Mouse (Mus musculus) adrenal gland, adult 2 months (tissue): Measurements from ENCODE around the gene Frmd5. TPM values are rescaled to one million over a fixed set of nuclear protein-coding genes. Genes with fewer than 3 reads are reported as not detected.
"Not testable (repeated sequence)": the region's sequence is repeated elsewhere in the genome, so short reads cannot be mapped to it uniquely, and the experiment has no call there.

Experiments used
- DNase-seq: peaks from one replicate; pipeline ENCODE4 v3.0.0; 2021
- polyA plus RNA-seq: library from polyadenylated mRNA; depleted of rRNA; stranded (reverse); fragments of >200 nt; gene quantifications from 2 replicates; pipeline ENCODE4 v1.2.3, GENCODE M21; 2012
- total RNA-seq, 2 experiments: library from RNA; stranded (reverse); gene quantifications; 2 replicates each; pipeline ENCODE4 v1.2.3; 2021

The Frmd5 gene
- total and polyA plus RNA-seq, 3 experiments, result 60.0 to 191 (median 173) TPM

DNA sequence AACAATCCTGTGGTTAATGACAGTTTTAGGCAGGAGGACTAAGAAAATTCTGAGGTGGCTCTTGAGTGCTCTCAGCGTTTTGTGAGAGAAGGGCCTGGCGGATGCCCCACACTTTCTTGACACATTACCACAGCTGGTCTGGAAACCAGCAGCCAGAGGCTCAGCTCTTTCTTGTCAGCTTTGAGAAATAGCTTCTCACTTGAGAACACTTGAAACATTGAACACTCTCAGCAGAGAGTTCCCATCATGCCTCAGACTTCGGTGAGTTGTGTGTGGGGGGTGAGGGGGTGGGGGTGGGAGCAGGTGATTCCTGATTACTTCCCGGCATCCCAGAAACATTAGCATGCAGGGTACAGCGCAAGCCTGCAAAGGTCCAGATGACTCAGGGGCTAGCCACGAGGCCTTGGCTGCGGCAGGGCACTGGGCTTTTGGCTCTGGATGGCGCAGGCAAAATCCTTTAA is 231.1 kb downstream of the Frmd5 start:
- DNase-seq, result peak; percentile 84

GRCm38 (mm10) chr2:121574066-121574630 is 232.7 kb downstream of the Frmd5 start:
- no peak for DNase-seq

DNA sequence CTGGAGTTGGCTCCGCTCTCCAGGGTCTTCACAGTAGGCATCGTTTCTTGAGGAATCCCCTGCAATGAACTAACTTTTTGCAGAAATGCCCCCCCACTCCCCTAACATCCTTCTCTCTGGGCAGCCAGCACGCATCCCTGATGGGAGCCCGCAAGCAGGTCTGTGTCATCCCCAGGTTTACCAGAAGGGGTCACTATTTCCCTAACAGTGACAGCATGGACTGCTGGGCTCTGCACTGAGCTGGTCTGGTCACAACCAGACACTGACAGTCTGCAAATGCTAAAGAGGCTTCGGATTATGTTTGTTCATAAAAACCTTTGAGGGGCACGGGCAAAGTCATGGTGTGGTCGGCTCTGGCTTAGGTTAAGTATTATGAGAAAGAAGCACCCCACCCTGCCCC is 235.1 kb downstream of the Frmd5 start:
- peak; percentile 82 for DNase-seq

GRCm38 (mm10) chr2:121570999-121571655 is 235.8 kb downstream of the Frmd5 start:
- DNase-seq, result no peak

DNA sequence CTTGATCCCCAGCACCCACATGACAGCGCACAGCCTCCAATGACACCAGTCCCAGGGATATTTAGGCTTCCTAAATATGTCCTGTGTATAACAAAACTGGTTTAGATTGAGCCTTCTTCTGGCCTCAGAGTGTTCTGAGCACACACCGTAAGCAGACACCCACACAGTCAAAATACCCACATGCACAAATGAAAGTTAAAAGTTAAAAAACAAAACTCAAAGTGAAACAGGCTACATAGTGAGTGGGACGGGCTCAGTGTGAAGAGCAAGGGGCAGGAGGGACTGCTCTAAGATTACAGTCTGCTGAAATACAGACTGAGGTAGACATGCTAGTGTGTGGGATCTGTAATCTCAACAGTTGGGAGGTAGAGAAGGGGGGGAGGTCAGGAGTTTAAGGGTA is 236.8 kb downstream of the Frmd5 start:
- no peak for DNase-seq

DNA sequence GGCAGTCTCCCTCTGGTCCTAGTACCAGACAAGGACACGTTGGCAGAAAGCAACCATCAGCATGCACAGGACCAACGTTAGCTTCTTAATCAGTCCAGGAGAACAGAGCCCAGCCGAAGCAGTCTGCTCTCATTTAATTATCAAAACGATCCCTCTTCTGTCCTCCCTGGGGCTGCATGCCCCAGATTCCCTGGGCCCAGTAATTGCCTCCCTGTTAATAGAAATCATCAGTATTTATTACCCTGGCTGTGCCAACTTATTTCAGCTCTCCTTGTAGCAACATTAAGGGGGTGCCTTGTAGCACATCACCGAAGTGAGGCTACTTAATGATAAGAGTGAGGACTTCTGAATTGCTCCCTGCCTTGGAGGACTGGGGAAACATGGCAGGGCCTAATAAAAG is 241.0 kb downstream of the Frmd5 start:
- no peak for DNase-seq

DNA sequence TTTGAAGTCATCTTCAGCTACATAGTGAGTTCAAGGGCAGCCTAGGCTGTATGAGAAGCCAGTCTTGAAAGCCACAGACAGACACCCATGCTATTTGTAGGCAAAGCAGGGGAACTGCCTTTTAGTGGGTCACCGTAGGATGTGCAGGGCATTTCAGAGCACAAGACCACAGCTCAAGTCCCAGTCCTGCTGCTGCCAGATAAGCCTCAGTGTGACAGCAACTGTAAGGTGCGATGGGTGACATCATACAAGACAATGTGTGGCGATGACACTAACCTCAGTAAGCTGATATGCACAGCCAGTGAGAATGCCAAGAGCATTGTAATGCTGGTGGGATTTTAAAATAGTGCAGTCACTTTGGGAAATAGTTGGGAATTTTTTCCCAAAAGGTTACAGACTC is 243.8 kb downstream of the Frmd5 start:
- DNase-seq, result no peak

DNA sequence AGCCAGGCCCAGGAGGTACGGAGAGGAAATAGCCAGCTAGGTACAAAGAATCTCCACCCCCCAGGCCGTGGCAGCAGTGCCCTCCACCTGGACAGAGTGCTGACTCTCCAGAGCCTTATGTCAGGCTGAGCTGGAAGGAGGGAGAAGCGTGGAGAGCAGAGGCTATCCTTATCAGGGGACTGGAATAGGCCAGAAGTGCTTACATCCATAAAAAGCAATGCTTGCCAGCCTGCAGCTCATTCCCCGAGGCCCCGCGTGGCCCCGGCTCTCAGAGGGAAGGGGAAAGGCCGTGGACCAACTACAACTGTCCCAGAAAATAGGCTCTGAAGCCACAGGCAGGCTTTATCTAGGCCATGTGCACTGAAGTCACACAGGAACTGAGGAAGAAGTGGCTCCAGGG is 255.6 kb downstream of the Frmd5 start:
- DNase-seq, result no peak

GRCm38 (mm10) chr2:121549630-121550029 is 257.3 kb downstream of the Frmd5 start:
- no peak for DNase-seq

- DNase-seq, result no peak
Measured at GRCm38 (mm10) chr2:121544829-121545228, 262.1 kb downstream of the Frmd5 start.

- DNase-seq, result no peak
Measured at GRCm38 (mm10) chr2:121525056-121525455, 281.8 kb downstream of the Frmd5 start.

DNA sequence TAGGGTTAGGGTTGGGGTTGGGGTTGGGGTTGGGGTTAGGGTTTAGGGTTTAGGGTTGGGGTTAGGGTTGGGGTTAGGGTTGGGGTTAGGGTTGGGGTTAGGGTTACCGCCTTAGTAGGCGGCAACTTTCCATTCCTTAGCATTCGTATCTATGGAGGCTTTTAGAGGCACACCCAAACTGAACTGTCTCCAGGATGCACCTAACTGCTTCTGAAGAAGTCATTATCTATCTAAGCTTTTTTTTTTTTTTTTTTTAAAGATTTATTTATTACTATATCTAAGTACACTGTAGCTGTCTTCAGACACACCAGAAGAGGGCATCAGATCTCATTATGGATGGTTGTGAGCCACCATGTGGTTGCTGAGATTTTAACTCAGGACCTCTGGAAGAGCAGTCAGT is 284.1 kb downstream of the Frmd5 start:
- DNase-seq, result not testable (repeated sequence)

DNA sequence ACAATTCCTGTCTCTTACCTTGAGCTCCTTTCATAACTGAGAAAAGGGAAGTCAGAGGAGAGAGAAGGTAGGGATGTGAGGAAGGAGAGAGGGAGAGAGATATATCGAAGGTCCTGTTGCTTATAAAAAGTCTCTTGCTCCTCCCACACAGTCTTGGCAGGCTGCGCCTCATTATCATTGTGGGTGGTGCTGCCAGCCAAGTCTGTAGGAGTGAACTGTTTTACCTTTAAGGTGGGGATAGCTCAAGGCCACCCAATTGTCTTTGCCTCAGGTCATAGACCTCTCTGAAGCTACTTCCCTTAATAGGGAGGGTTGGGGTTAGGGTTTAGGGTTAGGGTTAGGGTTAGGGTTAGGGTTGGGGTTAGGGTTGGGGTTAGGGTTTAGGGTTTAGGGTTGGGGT is 284.9 kb downstream of the Frmd5 start:
- no peak for DNase-seq

GRCm38 (mm10) chr2:121518711-121519110 is 288.2 kb downstream of the Frmd5 start:
- DNase-seq, result not testable (repeated sequence)

DNA sequence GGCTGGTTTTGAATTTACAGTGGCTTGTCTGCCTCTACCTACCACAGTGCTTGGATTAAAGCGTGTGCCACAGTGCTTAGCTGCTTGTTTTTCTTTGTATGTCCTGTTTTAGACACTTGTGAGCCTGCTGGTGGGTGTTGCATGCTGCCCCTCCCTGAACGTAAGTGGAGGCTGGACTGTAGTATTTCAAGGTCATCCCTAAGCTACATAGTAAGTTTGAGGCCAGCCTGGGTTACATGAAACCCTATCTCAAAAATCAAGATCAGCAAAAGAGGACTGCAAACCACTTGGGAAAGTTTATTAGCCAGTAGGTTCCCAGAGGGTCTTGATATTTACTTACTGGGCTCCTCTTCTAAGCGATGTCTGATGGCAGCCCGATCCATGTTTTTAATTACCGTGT is 288.8 kb downstream of the Frmd5 start:
- no peak for DNase-seq

DNA sequence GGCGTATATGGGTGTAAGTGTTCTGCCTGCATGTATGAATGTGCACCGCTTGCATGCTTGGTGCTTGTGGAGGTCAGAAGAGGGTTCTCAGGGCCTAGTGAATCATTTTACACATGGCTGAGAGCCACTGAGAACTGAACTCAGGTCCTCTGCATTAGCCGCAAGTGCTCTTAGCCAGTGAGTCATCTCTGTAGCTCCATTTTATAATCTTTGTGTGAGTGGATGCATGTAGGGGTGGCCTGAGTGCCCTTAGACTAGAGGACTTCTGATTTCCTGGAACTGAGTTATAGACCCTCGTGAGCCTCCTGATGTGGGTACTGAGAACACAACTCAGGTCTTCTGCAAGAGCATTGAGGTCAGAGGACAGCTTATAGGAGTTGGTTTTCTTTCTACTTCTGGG is 292.7 kb downstream of the Frmd5 start:
- no peak for DNase-seq

DNA sequence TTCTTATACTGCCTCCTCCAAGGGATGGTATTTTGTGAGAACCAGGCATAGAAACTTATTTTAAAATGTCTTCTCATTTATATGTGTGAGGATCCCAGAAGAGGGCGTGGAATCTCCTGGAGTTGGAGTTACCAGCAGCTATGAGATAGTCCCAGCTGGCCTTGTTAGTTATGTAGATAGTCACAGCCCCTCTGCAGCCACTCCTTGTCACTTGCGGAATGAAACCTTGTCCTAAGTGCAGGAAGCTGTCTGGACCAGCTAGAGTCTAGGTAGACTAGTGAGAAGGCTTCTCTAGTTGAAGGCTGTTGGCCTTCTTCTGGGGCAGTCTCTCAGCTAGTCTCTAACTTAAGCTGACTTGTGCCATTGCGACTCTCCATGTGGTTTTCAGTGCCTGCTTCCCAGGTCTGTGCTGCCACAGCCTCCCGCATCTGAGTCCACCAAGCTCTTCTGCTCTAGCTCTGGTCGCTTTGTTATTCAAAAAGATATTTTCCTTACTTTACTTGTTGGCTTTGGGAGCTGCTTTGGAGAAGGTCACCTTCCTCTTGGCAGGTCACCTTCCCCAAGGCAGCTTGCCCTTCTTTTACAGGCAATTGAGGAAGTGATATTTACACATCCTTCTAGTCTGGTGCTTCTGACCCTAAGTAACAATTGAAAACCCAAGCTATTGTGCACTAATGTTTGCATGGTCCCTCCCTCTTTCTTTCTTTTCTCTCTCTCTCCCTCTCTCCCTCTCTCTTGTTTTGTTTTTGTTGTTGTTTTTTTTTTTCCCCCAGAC is 293.7 kb downstream of the Frmd5 start:
- not testable (repeated sequence) for DNase-seq

GRCm38 (mm10) chr2:121511401-121511800 is 295.5 kb downstream of the Frmd5 start:
- no peak for DNase-seq

- DNase-seq, result peak; percentile 87
Measured at GRCm38 (mm10) chr2:121509584-121509983, 297.3 kb downstream of the Frmd5 start.

DNA sequence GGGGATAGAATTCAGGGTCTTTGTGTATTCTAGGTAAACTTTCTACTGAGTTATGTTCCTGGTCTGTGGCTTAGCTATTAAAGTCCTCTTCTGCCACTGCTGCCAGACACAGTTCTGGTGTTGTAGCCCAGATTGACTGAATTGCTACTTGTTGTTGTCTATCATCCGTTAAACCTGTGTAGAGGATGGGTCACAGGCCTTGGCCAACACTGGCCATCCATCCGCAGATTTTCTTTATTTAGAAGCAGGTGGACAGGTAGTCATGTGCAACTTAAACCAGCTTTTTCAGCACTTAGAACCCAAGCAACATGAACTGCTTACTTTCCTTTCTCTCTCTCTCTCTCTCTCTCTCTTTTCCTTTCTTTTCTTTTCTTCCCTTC is 298.9 kb downstream of the Frmd5 start:
- no peak for DNase-seq

GRCm38 (mm10) chr2:121507173-121507950 is 299.5 kb downstream of the Frmd5 start:
- no peak for DNase-seq
